Mouse (Mus musculus) gastrocnemius, adult 8-10 months (tissue): Measurements from ENCODE around the gene Calml4. TPM values are rescaled to one million over a fixed set of nuclear protein-coding genes. Genes with fewer than 3 reads are reported as not detected.

Source experiments
- DNase-seq, 2 experiments: peaks; one replicate each; pipeline ENCODE4 v3.0.0; 2022; ENCODE audit warnings: low spot score in 2 of 2
- total RNA-seq, 4 experiments: library from RNA; stranded (reverse); gene quantifications; 2 replicates each; pipeline ENCODE4 v1.2.4; 2022

Calml4 gene
- total RNA-seq, 4 experiments from 2014 or later, result 0.86 to 1.9 (median 1.4) TPM

DNA sequence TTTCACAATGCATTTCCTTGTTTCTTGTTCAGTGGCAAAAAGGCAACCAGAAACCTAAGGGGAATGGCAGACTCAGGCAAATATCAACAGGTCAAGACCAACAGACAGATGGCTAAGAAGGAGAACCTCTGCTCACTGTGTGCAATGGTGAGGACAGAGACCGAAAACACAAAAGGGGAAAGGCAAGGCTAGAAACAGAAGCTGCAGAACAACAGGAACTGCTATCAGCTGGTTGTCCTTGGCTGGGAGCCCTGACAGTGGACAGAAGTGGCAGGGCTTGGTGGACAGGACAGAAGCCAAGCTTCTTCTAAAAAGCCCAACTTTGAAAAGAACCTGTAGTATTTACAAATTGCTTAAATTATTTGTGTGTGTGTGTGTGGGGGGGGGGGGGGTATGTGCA lies 36.6 kb downstream of the Calml4 start:
- DNase-seq, result no peak

GRCm38 (mm10) chr9:62901736-62902135 lies 43.9 kb downstream of the Calml4 start:
- no peak for DNase-seq

- no peak for DNase-seq
These were observed 46.0 kb downstream of the Calml4 start for GRCm38 (mm10) chr9:62903841-62904240.

DNA sequence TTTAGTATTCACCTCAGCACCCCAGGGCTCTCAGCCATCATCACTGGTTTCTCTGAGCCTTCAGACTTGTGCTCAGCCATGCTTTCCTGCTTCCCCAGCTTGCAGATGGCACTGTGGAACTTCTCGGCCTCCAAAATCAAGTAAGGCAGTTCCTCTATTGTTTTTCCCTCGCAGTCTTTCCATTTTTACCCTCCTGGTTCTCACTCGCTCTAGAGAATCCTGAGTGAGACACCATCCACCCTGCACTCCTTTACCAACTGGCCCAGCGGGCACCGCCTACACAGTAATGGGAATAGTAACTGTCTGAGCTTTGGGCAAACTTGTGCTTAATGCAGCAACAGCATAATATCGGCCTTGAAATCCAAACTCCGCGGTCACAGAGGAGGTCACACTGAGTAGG lies 47.2 kb downstream of the Calml4 start:
- no peak for DNase-seq

- DNase-seq, result no peak
These were observed 55.6 kb downstream of the Calml4 start for GRCm38 (mm10) chr9:62913390-62914069.

DNA sequence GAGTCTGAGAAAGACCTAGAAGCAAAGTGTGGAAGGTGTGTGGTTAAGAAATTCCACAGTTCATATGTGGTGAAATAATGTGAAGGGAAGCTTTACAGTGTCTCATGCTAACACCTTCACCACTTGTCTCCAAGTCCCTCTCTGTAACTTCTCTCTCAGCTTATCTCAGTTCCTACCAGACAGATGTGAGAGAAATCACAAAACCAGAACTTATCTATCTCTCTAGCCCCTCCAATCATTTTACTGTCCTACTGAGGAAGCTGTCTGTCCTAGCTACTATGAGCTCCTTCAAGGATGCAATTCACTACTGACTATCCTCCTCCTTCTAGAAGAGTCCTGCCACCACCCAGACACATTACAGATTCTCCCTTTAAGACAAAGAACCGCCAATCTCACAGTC lies 59.2 kb downstream of the Calml4 start:
- DNase-seq, result no peak

GRCm38 (mm10) chr9:62920877-62921276 lies 63.0 kb downstream of the Calml4 start:
- DNase-seq, result no peak

DNA sequence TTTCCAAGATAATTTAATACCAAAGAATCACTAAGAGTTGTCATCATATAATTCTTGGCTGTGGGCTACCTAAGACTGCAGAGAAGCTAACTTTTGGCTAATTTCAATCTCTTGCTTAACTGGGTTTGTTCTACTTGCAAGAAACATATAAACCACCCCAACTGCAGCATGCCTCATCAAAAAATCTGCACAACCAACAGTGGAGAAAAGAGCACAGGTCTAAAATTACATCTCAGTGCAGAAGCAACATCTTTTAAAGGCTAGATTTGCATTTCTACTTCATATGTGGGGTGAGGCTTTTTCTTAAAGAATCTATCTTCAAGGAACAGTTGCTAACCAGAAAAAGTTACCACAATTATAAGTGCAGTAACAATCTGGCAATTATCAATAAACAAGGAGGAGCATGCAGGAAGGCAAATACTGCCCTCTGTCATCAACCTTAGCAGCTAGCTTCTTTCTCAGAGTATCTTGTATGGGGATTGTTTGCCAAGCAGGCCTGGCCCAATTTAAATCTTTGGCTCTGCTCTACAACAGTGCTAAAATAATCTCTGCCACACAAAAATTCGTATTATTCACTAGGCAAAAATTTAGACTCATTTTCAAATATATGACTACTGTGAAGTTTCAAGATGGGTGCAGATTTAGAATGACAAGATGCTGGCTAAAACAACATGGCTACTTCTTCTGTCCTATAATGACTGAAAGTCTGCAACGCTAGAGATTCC lies 67.2 kb downstream of the Calml4 start:
- no peak for DNase-seq

Other genes starting within 250 kb of the Calml4 start
- 1 to 10 TPM; 1.5 to 2.7 (median 2.4) TPM for gene Itga11, start 180.3 kb upstream of the Calml4 start, total RNA-seq
- 10 to 100 TPM; 11.7 to 15.2 (median 13.0) TPM for gene Fem1b, start 46.1 kb upstream of the Calml4 start, total RNA-seq
- 10 to 100 TPM; 17.1 to 21.8 (median 19.9) TPM for gene Cln6, start 19.3 kb upstream of the Calml4 start, total RNA-seq
- gene Pias1, start 129.8 kb downstream of the Calml4 start, total RNA-seq, result 10 to 100 TPM; 15.2 to 21.1 (median 18.4) TPM